Mouse (Mus musculus): ENCODE data around the gene Pou6f2. TPM values are rescaled to one million over a fixed set of nuclear protein-coding genes. Genes with fewer than 3 reads are reported as not detected.

The Pou6f2 gene
- not detected in 2 replicates for polyA plus RNA-seq (2015; fragmentation: Nextera tagmentation; extraction: Ambion mirVana)

DNA sequence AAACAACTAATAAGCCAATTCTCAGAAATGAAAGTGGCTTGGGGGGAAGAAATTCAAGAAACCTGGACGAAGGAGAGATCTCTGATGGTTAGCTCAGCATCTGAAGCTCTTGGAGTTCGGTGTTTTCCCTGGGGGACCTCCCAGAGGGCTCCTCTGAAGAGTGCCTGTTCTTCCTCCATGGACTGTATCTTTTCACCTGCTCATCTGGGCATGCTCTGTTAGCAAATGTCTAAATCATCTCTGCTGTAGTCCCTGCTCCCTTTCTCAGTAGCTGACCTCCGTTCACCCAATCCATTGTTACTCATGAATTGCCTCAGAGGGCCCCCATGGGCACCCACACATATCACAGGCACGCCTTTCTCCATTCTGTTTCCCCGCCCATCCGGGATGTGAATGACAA, at the start of gene Pou6f2:
Pou6f2 (minus strand) TSS at position 101 of the 400 bp plus-strand sequence.
- ATAC-seq (ENCODE audit: low FRiP score, low TSS enrichment): no peak
- H3K4me2 ChIP-seq (replicated peaks; ENCODE audit: low read depth, low read length): no peak within 1 kb of the TSS
- H3K4me1 ChIP-seq (ENCODE audit: insufficient read depth, low read length): no peaks in the 10 kb centered on the region
- no peaks in the 10 kb centered on the region for H3K9me3 ChIP-seq (ENCODE audit: low read length)
- no peak within 1 kb of the TSS for H3K9ac ChIP-seq (replicated peaks; ENCODE audit: low read length)
- H3K36me3 ChIP-seq (ENCODE audit: insufficient read depth, low read length): no peaks in the 10 kb centered on the region
- no peaks in the 10 kb centered on the region for H3K27me3 ChIP-seq (ENCODE audit: insufficient read depth, low read length)
- H3K4me3 ChIP-seq (ENCODE audit: low read length): no peak within 1 kb of the TSS
- H3K27ac ChIP-seq (ENCODE audit: low read length): no peak within 1 kb of the TSS
- 84% methylated on average over 6 of the region's 6 CpGs for WGBS

DNA sequence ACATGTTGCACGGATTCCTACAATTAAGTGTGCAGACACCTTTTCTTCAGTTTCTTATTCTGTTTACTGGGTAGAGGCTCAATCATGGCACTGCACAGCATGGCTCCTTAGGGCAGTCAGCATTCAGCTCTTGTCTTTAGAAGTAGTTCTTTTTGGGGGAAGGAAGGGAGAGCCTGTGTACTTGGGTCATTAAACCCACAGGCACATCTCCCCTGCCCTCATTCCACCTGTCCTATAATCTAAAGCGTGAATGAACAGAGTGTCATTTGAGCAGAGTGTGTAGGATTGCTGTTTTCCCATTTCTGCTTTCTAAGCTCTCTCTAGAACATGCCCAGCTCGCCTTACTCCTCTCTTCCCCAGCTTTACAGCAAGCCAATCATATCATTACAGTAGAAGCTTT, 42.4 kb upstream of the Pou6f2 start:
- no peak overlapping the region for H3K4me2 ChIP-seq (replicated peaks; ENCODE audit: low read depth, low read length)
- no peak overlapping the region for H3K27ac ChIP-seq (ENCODE audit: low read length)
- no peaks in the 10 kb centered on the region for H3K27me3 ChIP-seq (ENCODE audit: insufficient read depth, low read length)
- H3K9ac ChIP-seq (replicated peaks; ENCODE audit: low read length): no peak overlapping the region
- no peaks in the 10 kb centered on the region for H3K36me3 ChIP-seq (ENCODE audit: insufficient read depth, low read length)
- 45% methylated on average over 3 of the region's 3 CpGs for WGBS
- no peak overlapping the region for H3K4me3 ChIP-seq (ENCODE audit: low read length)
- peak; percentile 70; the same call in 1 of the 2 replicates for ATAC-seq (ENCODE audit: low FRiP score, low TSS enrichment)
- no peaks in the 10 kb centered on the region for H3K4me1 ChIP-seq (ENCODE audit: insufficient read depth, low read length)
- H3K9me3 ChIP-seq (ENCODE audit: low read length): no peaks in the 10 kb centered on the region

DNA sequence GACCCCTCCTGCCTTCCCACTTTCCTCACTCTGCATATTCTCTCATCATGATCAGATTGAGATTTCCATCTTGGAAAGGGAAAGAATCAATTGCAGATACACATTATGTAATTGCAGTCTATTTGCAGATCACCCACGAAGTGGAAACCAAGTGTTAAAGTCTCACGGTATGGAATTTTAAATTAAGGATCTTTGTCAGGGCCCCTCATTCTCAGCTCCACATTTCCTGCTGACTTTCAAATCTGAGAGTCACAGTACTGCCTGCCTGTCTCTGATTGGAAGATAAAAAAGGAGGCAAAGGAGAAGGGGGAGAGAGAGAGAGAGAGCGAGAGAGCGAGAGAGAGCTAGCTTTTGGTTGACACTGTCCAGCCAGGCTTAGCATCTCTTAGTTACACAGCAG, 9.8 kb downstream of the Pou6f2 start:
- H3K27me3 ChIP-seq (ENCODE audit: insufficient read depth, low read length): no peaks in the 10 kb centered on the region
- H3K9ac ChIP-seq (replicated peaks; ENCODE audit: low read length): no peak overlapping the region
- H3K4me2 ChIP-seq (replicated peaks; ENCODE audit: low read depth, low read length): no peak overlapping the region
- H3K4me1 ChIP-seq (ENCODE audit: insufficient read depth, low read length): no peaks in the 10 kb centered on the region
- H3K9me3 ChIP-seq (ENCODE audit: low read length): no peaks in the 10 kb centered on the region
- H3K36me3 ChIP-seq (ENCODE audit: insufficient read depth, low read length): no peaks in the 10 kb centered on the region
- ATAC-seq (ENCODE audit: low FRiP score, low TSS enrichment): no peak
- WGBS: 77% methylated on average over 4 of the region's 4 CpGs
- H3K4me3 ChIP-seq (ENCODE audit: low read length): no peak overlapping the region
- no peak overlapping the region for H3K27ac ChIP-seq (ENCODE audit: low read length)

DNA sequence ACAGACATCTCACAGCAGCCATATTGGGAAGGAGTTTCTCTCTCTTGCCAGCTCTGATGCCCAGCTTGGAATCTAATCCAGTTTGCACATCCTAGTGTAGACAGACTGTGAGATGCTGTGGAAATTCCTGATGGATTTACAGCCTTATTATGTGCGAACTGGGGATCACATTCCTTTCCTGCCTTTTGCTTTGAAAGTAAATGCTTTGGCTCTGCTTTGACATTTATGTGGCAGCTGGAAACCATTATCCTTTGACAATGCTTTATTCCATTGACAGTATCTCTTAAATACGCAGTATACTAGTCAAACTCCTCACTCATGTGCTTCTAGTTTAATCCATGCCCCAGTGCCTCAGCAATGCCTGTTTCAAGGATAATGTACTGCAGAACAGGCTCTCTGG, 34.1 kb downstream of the Pou6f2 start:
- 21% methylated on average over 2 of the region's 2 CpGs for WGBS
- no peak; the same call in 1 of the 2 replicates for ATAC-seq (ENCODE audit: low FRiP score, low TSS enrichment)
- H3K9ac ChIP-seq (replicated peaks; ENCODE audit: low read length): no peak overlapping the region
- no peak overlapping the region for H3K4me2 ChIP-seq (replicated peaks; ENCODE audit: low read depth, low read length)
- H3K9me3 ChIP-seq (ENCODE audit: low read length): no peaks in the 10 kb centered on the region
- H3K4me3 ChIP-seq (ENCODE audit: low read length): no peak overlapping the region
- peaks cover 6% of the 10 kb centered on the region; the same call in 1 of the 2 replicates for H3K4me1 ChIP-seq (ENCODE audit: insufficient read depth, low read length)
- H3K27ac ChIP-seq (ENCODE audit: low read length): no peak overlapping the region
- no peaks in the 10 kb centered on the region for H3K27me3 ChIP-seq (ENCODE audit: insufficient read depth, low read length)
- H3K36me3 ChIP-seq (ENCODE audit: insufficient read depth, low read length): no peaks in the 10 kb centered on the region

DNA sequence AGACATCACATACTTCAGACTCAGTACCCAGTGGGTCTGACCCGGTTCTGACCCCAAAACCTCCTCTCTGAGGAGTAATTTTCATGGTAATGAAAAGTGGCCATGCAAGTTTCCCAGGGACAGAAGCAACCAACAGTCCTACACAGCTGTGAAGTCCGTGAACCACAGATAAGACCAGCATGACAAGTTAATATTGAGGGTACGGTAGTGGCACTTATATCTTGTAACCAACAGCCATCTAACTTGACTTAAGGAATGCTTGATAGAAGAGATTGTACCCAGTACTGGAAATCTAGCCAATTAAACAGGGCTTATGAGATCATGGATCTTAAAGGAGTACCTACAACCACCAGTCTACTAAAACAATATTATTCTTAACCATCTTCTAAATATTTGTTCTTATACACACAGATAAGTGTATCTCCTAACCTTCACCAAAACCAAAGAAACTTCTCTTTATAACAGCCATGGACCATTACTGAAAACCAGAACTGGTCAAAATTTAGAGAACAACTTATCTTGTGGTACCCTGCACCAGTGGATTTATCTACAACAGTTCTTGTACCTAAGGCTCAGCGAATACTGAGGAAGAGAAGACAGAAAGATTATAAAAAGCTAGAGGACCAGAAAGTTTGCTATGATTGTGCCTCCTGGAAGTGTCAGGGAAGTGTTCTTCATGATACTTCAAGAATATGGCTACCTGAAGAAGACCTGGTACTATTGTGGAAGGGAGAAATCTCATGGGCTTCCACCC, 52.7 kb downstream of the Pou6f2 start:
- 67% methylated on average over 4 of the region's 4 CpGs for WGBS
- no peak overlapping the region for H3K4me3 ChIP-seq (ENCODE audit: low read length)

DNA sequence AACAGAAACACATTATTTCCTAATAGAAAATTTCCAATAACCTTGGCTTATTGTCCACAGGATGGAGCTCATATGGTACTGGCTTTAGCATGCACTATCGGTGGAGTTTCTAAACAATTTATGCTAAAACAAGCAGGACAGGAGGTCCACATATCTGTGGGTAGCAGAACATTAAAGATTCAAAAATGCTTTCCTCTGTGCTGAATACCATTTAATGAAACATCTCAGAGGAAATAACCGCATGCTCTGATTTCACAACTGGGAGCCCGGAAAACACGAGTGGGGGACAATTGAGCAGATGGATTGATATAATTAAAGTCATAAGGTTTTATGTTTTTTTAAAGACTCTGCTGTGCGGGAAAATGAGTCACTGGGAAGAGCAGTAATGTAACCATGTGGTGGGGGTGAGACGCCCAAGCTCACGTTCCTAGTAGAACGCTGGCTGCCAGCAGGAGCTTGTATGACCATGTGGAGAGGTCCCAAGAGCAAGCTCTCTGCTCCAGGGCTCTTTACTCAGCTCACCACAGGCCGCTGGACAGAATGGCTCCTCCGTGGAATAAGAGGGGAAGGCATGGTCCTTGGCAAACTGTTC, 58.5 kb downstream of the Pou6f2 start:
- Histone ChIP-seq H3K4me2 (replicated peaks; ENCODE audit: low read depth, low read length) (no peak overlapping the region), H3K4me1 (ENCODE audit: insufficient read depth, low read length) (no peaks in the 10 kb centered on the region), H3K27ac (ENCODE audit: low read length) (no peak overlapping the region), H3K36me3 (ENCODE audit: insufficient read depth, low read length) (no peaks in the 10 kb centered on the region), H3K27me3 (ENCODE audit: insufficient read depth, low read length) (no peaks in the 10 kb centered on the region), H3K4me3 (ENCODE audit: low read length) (no peak overlapping the region), H3K9me3 (ENCODE audit: low read length) (no peaks in the 10 kb centered on the region), H3K9ac (replicated peaks; ENCODE audit: low read length) (no peak overlapping the region)
- WGBS: 67% methylated on average over 10 of the region's 10 CpGs
- ATAC-seq (ENCODE audit: low FRiP score, low TSS enrichment): no peak

More for the DNA sequence above, 52.7 kb downstream of the Pou6f2 start:
- no peak for ATAC-seq (ENCODE audit: low FRiP score, low TSS enrichment)
- H3K4me1 ChIP-seq (ENCODE audit: insufficient read depth, low read length): no peaks in the 10 kb centered on the region
- no peaks in the 10 kb centered on the region for H3K9me3 ChIP-seq (ENCODE audit: low read length)
- H3K27ac ChIP-seq (ENCODE audit: low read length): no peak overlapping the region
- H3K27me3 ChIP-seq (ENCODE audit: insufficient read depth, low read length): no peaks in the 10 kb centered on the region
- no peak overlapping the region for H3K9ac ChIP-seq (replicated peaks; ENCODE audit: low read length)
- no peaks in the 10 kb centered on the region for H3K36me3 ChIP-seq (ENCODE audit: insufficient read depth, low read length)
- no peak overlapping the region for H3K4me2 ChIP-seq (replicated peaks; ENCODE audit: low read depth, low read length)

DNA sequence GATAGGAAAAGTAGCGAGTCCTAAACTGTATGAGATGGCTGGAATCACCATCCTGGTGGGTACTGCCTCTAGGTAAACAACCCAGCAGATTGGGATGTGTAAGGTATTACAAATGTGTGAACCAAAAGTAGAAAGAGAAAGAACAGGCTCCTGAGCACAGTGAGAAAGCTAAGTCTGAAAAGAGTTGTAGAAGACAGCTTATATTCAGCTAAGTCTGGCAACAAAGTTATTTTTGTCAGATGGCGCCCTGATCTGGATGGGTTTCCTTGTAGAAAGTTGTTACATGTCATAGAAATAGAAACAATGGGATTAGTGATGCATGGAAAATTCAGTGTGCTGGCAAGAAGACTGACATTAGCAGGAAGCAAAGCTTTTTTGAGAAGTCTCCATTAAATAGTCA, 59.5 kb downstream of the Pou6f2 start:
- H3K4me3 ChIP-seq (ENCODE audit: low read length): no peak overlapping the region
- H3K9ac ChIP-seq (replicated peaks; ENCODE audit: low read length): no peak overlapping the region
- no peaks in the 10 kb centered on the region for H3K36me3 ChIP-seq (ENCODE audit: insufficient read depth, low read length)
- no peaks in the 10 kb centered on the region for H3K9me3 ChIP-seq (ENCODE audit: low read length)
- no peaks in the 10 kb centered on the region for H3K27me3 ChIP-seq (ENCODE audit: insufficient read depth, low read length)
- H3K4me2 ChIP-seq (replicated peaks; ENCODE audit: low read depth, low read length): no peak overlapping the region
- 79% methylated on average over 2 of the region's 2 CpGs for WGBS
- no peak for ATAC-seq (ENCODE audit: low FRiP score, low TSS enrichment)
- no peaks in the 10 kb centered on the region for H3K4me1 ChIP-seq (ENCODE audit: insufficient read depth, low read length)
- H3K27ac ChIP-seq (ENCODE audit: low read length): no peak overlapping the region

DNA sequence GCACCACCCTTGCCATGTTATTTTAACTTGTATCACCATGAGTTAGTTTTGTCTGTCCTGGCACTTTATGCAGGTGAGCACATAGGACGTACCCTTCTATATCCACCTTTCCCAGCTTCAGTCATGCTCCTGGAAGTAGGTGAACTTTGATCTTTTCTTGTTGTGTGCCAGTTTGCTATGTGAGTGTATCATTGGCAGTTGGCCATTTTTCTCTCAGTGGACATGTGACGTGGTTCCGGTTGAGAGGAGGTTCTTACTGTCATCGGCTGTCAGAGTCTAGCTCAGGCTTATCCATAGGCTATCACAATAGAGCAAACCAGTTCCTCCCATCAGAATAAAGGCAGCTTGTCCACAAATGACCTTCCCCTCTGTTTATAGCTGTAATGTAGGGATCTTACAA, 63.5 kb downstream of the Pou6f2 start:
- H3K9me3 ChIP-seq (ENCODE audit: low read length): no peaks in the 10 kb centered on the region
- H3K4me2 ChIP-seq (replicated peaks; ENCODE audit: low read depth, low read length): no peak overlapping the region
- no peaks in the 10 kb centered on the region for H3K4me1 ChIP-seq (ENCODE audit: insufficient read depth, low read length)
- no peaks in the 10 kb centered on the region for H3K36me3 ChIP-seq (ENCODE audit: insufficient read depth, low read length)
- H3K27ac ChIP-seq (ENCODE audit: low read length): no peak overlapping the region
- no peak overlapping the region for H3K4me3 ChIP-seq (ENCODE audit: low read length)
- ATAC-seq (ENCODE audit: low FRiP score, low TSS enrichment): no peak
- H3K27me3 ChIP-seq (ENCODE audit: insufficient read depth, low read length): no peaks in the 10 kb centered on the region
- H3K9ac ChIP-seq (replicated peaks; ENCODE audit: low read length): no peak overlapping the region
- WGBS: 79% methylated on average over 4 of the region's 4 CpGs

DNA sequence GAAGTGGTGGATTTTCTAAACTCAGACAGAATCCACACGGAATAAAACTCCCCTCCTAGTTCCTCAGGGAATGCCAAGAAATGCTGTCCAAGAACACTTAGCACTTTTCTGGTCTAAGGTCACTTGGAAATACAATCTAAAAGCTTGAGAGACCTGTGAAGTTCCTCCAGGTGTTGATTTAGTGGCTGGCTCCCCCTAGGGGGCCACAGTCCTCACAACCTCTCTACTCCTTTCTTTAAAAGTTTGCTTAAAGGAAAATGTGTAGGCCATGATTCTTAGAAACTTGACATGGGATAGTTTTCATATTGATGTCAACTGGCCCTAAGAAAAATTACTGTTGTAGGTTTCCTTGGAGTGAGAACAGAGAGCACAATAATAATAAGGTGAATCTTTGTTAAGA, 64.9 kb downstream of the Pou6f2 start:
- H3K4me2 ChIP-seq (replicated peaks; ENCODE audit: low read depth, low read length): no peak overlapping the region
- no peak for ATAC-seq (ENCODE audit: low FRiP score, low TSS enrichment)
- no peaks in the 10 kb centered on the region for H3K27me3 ChIP-seq (ENCODE audit: insufficient read depth, low read length)
- H3K36me3 ChIP-seq (ENCODE audit: insufficient read depth, low read length): no peaks in the 10 kb centered on the region
- H3K9me3 ChIP-seq (ENCODE audit: low read length): no peaks in the 10 kb centered on the region
- 32% methylated on average over 1 of the region's 1 CpGs for WGBS
- no peak overlapping the region for H3K27ac ChIP-seq (ENCODE audit: low read length)
- no peak overlapping the region for H3K4me3 ChIP-seq (ENCODE audit: low read length)
- no peak overlapping the region for H3K9ac ChIP-seq (replicated peaks; ENCODE audit: low read length)
- no peaks in the 10 kb centered on the region for H3K4me1 ChIP-seq (ENCODE audit: insufficient read depth, low read length)

DNA sequence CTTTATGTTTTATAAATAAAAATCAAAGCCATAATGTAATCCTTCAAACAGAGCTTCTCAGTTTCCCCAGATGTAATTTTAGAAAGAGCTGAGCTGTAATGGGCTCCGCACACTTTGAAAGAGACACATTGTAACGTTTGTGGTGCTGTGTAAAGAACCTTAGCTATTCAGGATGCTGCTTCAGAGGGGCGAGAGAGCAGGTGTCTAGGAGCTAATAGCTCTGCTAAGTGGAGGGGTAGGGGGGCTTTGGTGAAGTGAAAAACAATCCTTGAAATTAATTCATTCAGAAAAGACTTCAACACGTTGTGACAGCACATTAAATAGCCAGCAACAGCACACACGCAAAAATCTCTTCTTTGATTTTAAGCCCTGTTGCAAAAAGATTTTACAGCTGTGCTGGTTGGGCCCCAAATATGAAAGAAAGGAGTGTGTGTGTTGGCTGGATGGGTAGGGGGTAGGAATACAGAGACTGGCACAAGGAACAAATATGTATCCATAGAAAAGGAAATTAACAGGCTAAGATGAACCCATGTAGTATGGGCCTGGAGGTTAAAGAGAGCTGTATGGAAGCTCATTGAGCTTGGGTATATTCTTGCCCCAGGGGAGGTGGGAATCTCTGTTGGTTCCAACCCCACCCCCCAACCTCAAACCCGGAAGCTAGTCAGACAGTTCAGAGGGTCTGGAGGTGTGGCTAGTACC, 73.4 kb downstream of the Pou6f2 start:
- Histone ChIP-seq H3K36me3 (ENCODE audit: insufficient read depth, low read length) (no peaks in the 10 kb centered on the region), H3K27ac (ENCODE audit: low read length) (no peak overlapping the region), H3K27me3 (ENCODE audit: insufficient read depth, low read length) (no peaks in the 10 kb centered on the region), H3K4me3 (ENCODE audit: low read length) (no peak overlapping the region), H3K9me3 (ENCODE audit: low read length) (no peaks in the 10 kb centered on the region), H3K9ac (replicated peaks; ENCODE audit: low read length) (no peak overlapping the region), H3K4me2 (replicated peaks; ENCODE audit: low read depth, low read length) (no peak overlapping the region), H3K4me1 (ENCODE audit: insufficient read depth, low read length) (no peaks in the 10 kb centered on the region)
- no peak for ATAC-seq (ENCODE audit: low FRiP score, low TSS enrichment)
- 67% methylated on average over 6 of the region's 6 CpGs for WGBS

Data from kidney, embryonic 16.5 days (tissue).